8 mouse cellular contexts compared by ENCODE assay signal in genomic region chr5:114824197-114824596, GRCm38 (mm10). TPM values are rescaled to one million over a fixed set of nuclear protein-coding genes. Genes with fewer than 3 reads are reported as not detected.
DNase-seq lines count a peak whose midpoint lies in the region; ATAC-seq lines count a peak whose summit lies in the region.

No protein-coding gene starts in this region.

- H3K27me3 ChIP-seq in hindbrain, embryonic 10.5 days (ENCODE audit: insufficient read depth, poor library complexity, severe bottlenecking): no peaks in the 10 kb centered on the region
- H3K27me3 ChIP-seq in hindbrain, embryonic 12.5 days: no peaks in the 10 kb centered on the region
- no peaks in the 10 kb centered on the region for H3K27me3 ChIP-seq in embryonic facial prominence, embryonic 11.5 days (ENCODE audit: control insufficient read depth, insufficient read depth, low read length)
- H3K27me3 ChIP-seq in hindbrain, embryonic 13.5 days: no peaks in the 10 kb centered on the region
- H3K27me3 ChIP-seq in limb, embryonic 11.5 days (ENCODE audit: control insufficient read depth, insufficient read depth, low read length): no peaks in the 10 kb centered on the region
- H3K27me3 ChIP-seq in midbrain, embryonic 13.5 days: no peaks in the 10 kb centered on the region

- H3K27ac ChIP-seq in hindbrain, embryonic 10.5 days: no peak overlapping the region
- no peak overlapping the region for H3K27ac ChIP-seq in hindbrain, embryonic 12.5 days
- H3K27ac ChIP-seq in ES-E14 (ENCODE audit: insufficient read depth, low read depth, low read length, poor library complexity, severe bottlenecking): peak overlapping the region; percentile 49; the same call in 1 of the 2 replicates
- no peak overlapping the region for H3K27ac ChIP-seq in embryonic facial prominence, embryonic 11.5 days (replicated peaks; ENCODE audit: low read depth, low read length)
- peak overlapping the region; percentile 2; the same call in 1 of the 2 replicates for H3K27ac ChIP-seq in hindbrain, embryonic 13.5 days
- no peak overlapping the region for H3K27ac ChIP-seq in limb, embryonic 11.5 days (replicated peaks; ENCODE audit: low read depth, low read length)
- H3K27ac ChIP-seq in midbrain, embryonic 13.5 days: no peak overlapping the region

- WGBS in hindbrain, embryonic 10.5 days: 20% methylated on average over 9 of the region's 9 CpGs
- WGBS in hindbrain, embryonic 12.5 days: 17% methylated on average over 9 of the region's 9 CpGs
- 16% methylated on average over 9 of the region's 9 CpGs for WGBS in embryonic facial prominence, embryonic 11.5 days
- 20% methylated on average over 9 of the region's 9 CpGs for WGBS in hindbrain, embryonic 13.5 days
- 18% methylated on average over 9 of the region's 9 CpGs for WGBS in limb, embryonic 11.5 days
- 18% methylated on average over 9 of the region's 9 CpGs for WGBS in midbrain, embryonic 13.5 days

- DNase-seq in hindbrain, embryonic 10.5 days (ENCODE audit: low spot score): peak; percentile 49
- peak; percentile 65 for DNase-seq in ES-E14 (ENCODE audit: low read depth, low spot score)
- DNase-seq in embryonic facial prominence, embryonic 11.5 days (ENCODE audit: low spot score): peak; percentile 62
- peak; percentile 63 for DNase-seq in limb, embryonic 11.5 days (ENCODE audit: low spot score)
- DNase-seq in yolk sac, embryonic 10.5 days (ENCODE audit: low spot score): peak; percentile 32

- peaks cover 7% of the 10 kb centered on the region; the same call in 1 of the 2 replicates for H3K9me3 ChIP-seq in hindbrain, embryonic 10.5 days
- H3K9me3 ChIP-seq in hindbrain, embryonic 12.5 days (replicated peaks): no peaks in the 10 kb centered on the region
- no peaks in the 10 kb centered on the region for H3K9me3 ChIP-seq in ES-E14 (ENCODE audit: control insufficient read depth, insufficient read depth, low read depth, low read length)
- H3K9me3 ChIP-seq in embryonic facial prominence, embryonic 11.5 days (replicated peaks; ENCODE audit: control insufficient read depth, low read length): no peaks in the 10 kb centered on the region
- H3K9me3 ChIP-seq in hindbrain, embryonic 13.5 days: no peaks in the 10 kb centered on the region
- no peaks in the 10 kb centered on the region for H3K9me3 ChIP-seq in limb, embryonic 11.5 days (ENCODE audit: control insufficient read depth, low read length)
- H3K9me3 ChIP-seq in midbrain, embryonic 13.5 days: no peaks in the 10 kb centered on the region

- no peak overlapping the region for H3K9ac ChIP-seq in hindbrain, embryonic 12.5 days
- no peak overlapping the region; the same call in 1 of the 2 replicates for H3K9ac ChIP-seq in ES-E14 (ENCODE audit: insufficient read depth, low read depth, low read length, poor library complexity, severe bottlenecking)
- H3K9ac ChIP-seq in embryonic facial prominence, embryonic 11.5 days (replicated peaks; ENCODE audit: low read length): no peak overlapping the region
- no peak overlapping the region for H3K9ac ChIP-seq in hindbrain, embryonic 13.5 days
- no peak overlapping the region for H3K9ac ChIP-seq in limb, embryonic 11.5 days (ENCODE audit: low read length)
- H3K9ac ChIP-seq in midbrain, embryonic 13.5 days (replicated peaks): no peak overlapping the region

- peaks cover 21% of the 10 kb centered on the region for H3K36me3 ChIP-seq in hindbrain, embryonic 10.5 days
- H3K36me3 ChIP-seq in hindbrain, embryonic 12.5 days: 0 out of 2 replicates have a peak, but pooled peaks cover 3% of the 10 kb centered on the region
- peaks cover 8% of the 10 kb centered on the region for H3K36me3 ChIP-seq in ES-E14 (ENCODE audit: control insufficient read depth, insufficient read depth, low read length, poor library complexity, severe bottlenecking)
- no peaks in the 10 kb centered on the region for H3K36me3 ChIP-seq in embryonic facial prominence, embryonic 11.5 days (replicated peaks; ENCODE audit: control insufficient read depth, insufficient read depth, low read depth, low read length)
- H3K36me3 ChIP-seq in hindbrain, embryonic 13.5 days: peaks cover 5% of the 10 kb centered on the region
- H3K36me3 ChIP-seq in limb, embryonic 11.5 days (ENCODE audit: control insufficient read depth, insufficient read depth, low read length): peaks cover 3% of the 10 kb centered on the region; the same call in 1 of the 2 replicates
- peaks cover 14% of the 10 kb centered on the region; the same call in 1 of the 2 replicates for H3K36me3 ChIP-seq in midbrain, embryonic 13.5 days

- ATAC-seq in hindbrain, embryonic 12.5 days (ENCODE audit: low FRiP score): no peak
- ATAC-seq in embryonic facial prominence, embryonic 11.5 days (replicated peaks; ENCODE audit: insufficient number of reproducible peaks, low FRiP score, low TSS enrichment, low read depth): no peak
- no peak for ATAC-seq in hindbrain, embryonic 13.5 days (ENCODE audit: low FRiP score)
- no peak for ATAC-seq in limb, embryonic 11.5 days (ENCODE audit: insufficient number of reproducible peaks, low FRiP score, low TSS enrichment, low read depth)
- ATAC-seq in midbrain, embryonic 13.5 days: no peak; the same call in 1 of the 2 replicates

- peaks cover 14% of the 10 kb centered on the region for H3K4me1 ChIP-seq in hindbrain, embryonic 10.5 days (replicated peaks)
- H3K4me1 ChIP-seq in hindbrain, embryonic 12.5 days: peaks cover 5% of the 10 kb centered on the region; the same call in 1 of the 2 replicates
- H3K4me1 ChIP-seq in ES-E14 (ENCODE audit: control insufficient read depth in 2 of 2, insufficient read depth in 2 of 2, low read length in 2 of 2, poor library complexity in 1 of 2): peaks cover 2 to 11% of the 10 kb centered on the region in 2 experiments; a peak in 2 of 4 replicates
- no peaks in the 10 kb centered on the region for H3K4me1 ChIP-seq in embryonic facial prominence, embryonic 11.5 days (ENCODE audit: control insufficient read depth, insufficient read depth, low read length)
- H3K4me1 ChIP-seq in hindbrain, embryonic 13.5 days (replicated peaks): peaks cover 20% of the 10 kb centered on the region
- 0 out of 2 replicates have a peak, but pooled peaks cover 2% of the 10 kb centered on the region for H3K4me1 ChIP-seq in limb, embryonic 11.5 days (ENCODE audit: control insufficient read depth, insufficient read depth, low read length)
- H3K4me1 ChIP-seq in midbrain, embryonic 13.5 days (replicated peaks): peaks cover 12% of the 10 kb centered on the region

- H3K4me2 ChIP-seq in hindbrain, embryonic 12.5 days (replicated peaks): no peak overlapping the region; the same call in 1 of the 2 replicates
- no peak overlapping the region for H3K4me2 ChIP-seq in embryonic facial prominence, embryonic 11.5 days (ENCODE audit: low read depth, low read length)
- no peak overlapping the region for H3K4me2 ChIP-seq in hindbrain, embryonic 13.5 days
- H3K4me2 ChIP-seq in limb, embryonic 11.5 days (ENCODE audit: low read depth, severe bottlenecking): no peak overlapping the region
- peak overlapping the region; percentile 64; the same call in 1 of the 2 replicates for H3K4me2 ChIP-seq in midbrain, embryonic 13.5 days (replicated peaks)

- in situ Hi-C loops in ES-E14 (cut with MboI; ENCODE audit: low sequenced_read_pairs in 2 of 2, unreplicated experiment in 2 of 2): no loop called here

- H3K4me3 ChIP-seq in hindbrain, embryonic 10.5 days: peak overlapping the region; percentile 18; the same call in 1 of the 2 replicates
- no peak overlapping the region for H3K4me3 ChIP-seq in hindbrain, embryonic 12.5 days
- peak overlapping the region; percentile 41 to 50 for H3K4me3 ChIP-seq in ES-E14 (ENCODE audit: insufficient read depth in 1 of 2, low read depth in 1 of 2, low read length in 2 of 2, poor library complexity in 1 of 2, severe bottlenecking in 1 of 2)
- H3K4me3 ChIP-seq in embryonic facial prominence, embryonic 11.5 days (ENCODE audit: low read depth, low read length): no peak overlapping the region
- no peak overlapping the region for H3K4me3 ChIP-seq in hindbrain, embryonic 13.5 days
- H3K4me3 ChIP-seq in limb, embryonic 11.5 days (ENCODE audit: low read depth, low read length): no peak overlapping the region
- H3K4me3 ChIP-seq in midbrain, embryonic 13.5 days (replicated peaks): no peak overlapping the region; the same call in 1 of the 2 replicates

RNA-seq across cellular contexts. Expression of gene 1500011B03Rik, which starts 0.9 kb away (rescaled TPM):
- polyA plus RNA-seq in hindbrain, embryonic 10.5 days (2016; fragmentation: Nextera tagmentation; extraction: Ambion mirVana): 126 and 159 TPM in 2 replicates
- polyA plus RNA-seq in hindbrain, embryonic 12.5 days (2016; fragmentation: Nextera tagmentation; extraction: Ambion mirVana): 165 TPM in 2 replicates
- total RNA-seq in ES-E14 (2012; rRNA removed): 103 and 139 TPM in 2 replicates
- 115 and 121 TPM in 2 replicates for polyA plus RNA-seq in embryonic facial prominence, embryonic 11.5 days (2014; fragmentation: Nextera tagmentation; extraction: Ambion mirVana)
- polyA plus RNA-seq in hindbrain, embryonic 13.5 days (2015; fragmentation: Nextera tagmentation; extraction: Ambion mirVana): 261 and 279 TPM in 2 replicates
- 91.5 and 93.4 TPM in 2 replicates for polyA plus RNA-seq in limb, embryonic 11.5 days (2014; fragmentation: Nextera tagmentation; extraction: Ambion mirVana)
- 225 and 235 TPM in 2 replicates for polyA plus RNA-seq in midbrain, embryonic 13.5 days (2015; fragmentation: Nextera tagmentation; extraction: Ambion mirVana)

RNA-seq across cellular contexts. Expression of gene 4930519G04Rik, which starts 29.3 kb away (rescaled TPM):
- polyA plus RNA-seq in hindbrain, embryonic 10.5 days (2016; fragmentation: Nextera tagmentation; extraction: Ambion mirVana): not detected in 2 replicates
- not detected in 2 replicates for polyA plus RNA-seq in hindbrain, embryonic 12.5 days (2016; fragmentation: Nextera tagmentation; extraction: Ambion mirVana)
- not detected in 2 replicates for total RNA-seq in ES-E14 (2012; rRNA removed)
- not detected in 2 replicates for polyA plus RNA-seq in embryonic facial prominence, embryonic 11.5 days (2014; fragmentation: Nextera tagmentation; extraction: Ambion mirVana)
- not detected in 2 replicates for polyA plus RNA-seq in hindbrain, embryonic 13.5 days (2015; fragmentation: Nextera tagmentation; extraction: Ambion mirVana)
- not detected in 2 replicates for polyA plus RNA-seq in limb, embryonic 11.5 days (2014; fragmentation: Nextera tagmentation; extraction: Ambion mirVana)
- not detected in 2 replicates for polyA plus RNA-seq in midbrain, embryonic 13.5 days (2015; fragmentation: Nextera tagmentation; extraction: Ambion mirVana)

RNA-seq across cellular contexts. Expression of gene Gm9936, which starts 34.3 kb away (rescaled TPM):
- polyA plus RNA-seq in hindbrain, embryonic 10.5 days (2016; fragmentation: Nextera tagmentation; extraction: Ambion mirVana): 0.26 and 0.33 TPM in 2 replicates
- 0.56 and 0.76 TPM in 2 replicates for polyA plus RNA-seq in hindbrain, embryonic 12.5 days (2016; fragmentation: Nextera tagmentation; extraction: Ambion mirVana)
- total RNA-seq in ES-E14 (2012; rRNA removed): 0.05 TPM in 1 of 2 replicates, not detected in the other
- polyA plus RNA-seq in embryonic facial prominence, embryonic 11.5 days (2014; fragmentation: Nextera tagmentation; extraction: Ambion mirVana): 0.14 and 0.29 TPM in 2 replicates
- polyA plus RNA-seq in hindbrain, embryonic 13.5 days (2015; fragmentation: Nextera tagmentation; extraction: Ambion mirVana): 1.9 and 2.2 TPM in 2 replicates
- polyA plus RNA-seq in limb, embryonic 11.5 days (2014; fragmentation: Nextera tagmentation; extraction: Ambion mirVana): 0.07 TPM in 1 of 2 replicates, not detected in the other
- polyA plus RNA-seq in midbrain, embryonic 13.5 days (2015; fragmentation: Nextera tagmentation; extraction: Ambion mirVana): 1.3 and 1.7 TPM in 2 replicates

RNA-seq across cellular contexts. Expression of gene Git2, which starts 48.9 kb away (rescaled TPM):
- polyA plus RNA-seq in hindbrain, embryonic 10.5 days (2016; fragmentation: Nextera tagmentation; extraction: Ambion mirVana): 39.3 and 39.7 TPM in 2 replicates
- 47.2 and 57.1 TPM in 2 replicates for polyA plus RNA-seq in hindbrain, embryonic 12.5 days (2016; fragmentation: Nextera tagmentation; extraction: Ambion mirVana)
- 29.8 and 30.3 TPM in 2 replicates for total RNA-seq in ES-E14 (2012; rRNA removed)
- 33.9 and 37.7 TPM in 2 replicates for polyA plus RNA-seq in embryonic facial prominence, embryonic 11.5 days (2014; fragmentation: Nextera tagmentation; extraction: Ambion mirVana)
- 45.4 and 49.7 TPM in 2 replicates for polyA plus RNA-seq in hindbrain, embryonic 13.5 days (2015; fragmentation: Nextera tagmentation; extraction: Ambion mirVana)
- 35.2 and 39.1 TPM in 2 replicates for polyA plus RNA-seq in limb, embryonic 11.5 days (2014; fragmentation: Nextera tagmentation; extraction: Ambion mirVana)
- polyA plus RNA-seq in midbrain, embryonic 13.5 days (2015; fragmentation: Nextera tagmentation; extraction: Ambion mirVana): 41.5 and 49.8 TPM in 2 replicates

RNA-seq across cellular contexts. Expression of gene Ankrd13a, which starts 49.7 kb away (rescaled TPM):
- 59.7 and 74.1 TPM in 2 replicates for polyA plus RNA-seq in hindbrain, embryonic 10.5 days (2016; fragmentation: Nextera tagmentation; extraction: Ambion mirVana)
- 80.2 and 81.9 TPM in 2 replicates for polyA plus RNA-seq in hindbrain, embryonic 12.5 days (2016; fragmentation: Nextera tagmentation; extraction: Ambion mirVana)
- total RNA-seq in ES-E14 (2012; rRNA removed): 62.4 and 66.4 TPM in 2 replicates
- polyA plus RNA-seq in embryonic facial prominence, embryonic 11.5 days (2014; fragmentation: Nextera tagmentation; extraction: Ambion mirVana): 58.3 and 60.4 TPM in 2 replicates
- 37.5 and 39.6 TPM in 2 replicates for polyA plus RNA-seq in hindbrain, embryonic 13.5 days (2015; fragmentation: Nextera tagmentation; extraction: Ambion mirVana)
- 49.4 and 54.2 TPM in 2 replicates for polyA plus RNA-seq in limb, embryonic 11.5 days (2014; fragmentation: Nextera tagmentation; extraction: Ambion mirVana)
- polyA plus RNA-seq in midbrain, embryonic 13.5 days (2015; fragmentation: Nextera tagmentation; extraction: Ambion mirVana): 34.9 and 48.3 TPM in 2 replicates

Comparison
In these comparisons a context has a peak if more than half of its experiments do, and no peak if none do; other contexts are left out.
1. H3K27ac ChIP-seq: peak in ES-E14 (single experiment) and hindbrain, embryonic 13.5 days (single experiment); none in hindbrain, embryonic 10.5 days (single experiment), hindbrain, embryonic 12.5 days (single experiment), embryonic facial prominence, embryonic 11.5 days (single experiment), limb, embryonic 11.5 days (single experiment) and midbrain, embryonic 13.5 days (single experiment).
2. H3K4me3 ChIP-seq: peak in hindbrain, embryonic 10.5 days (single experiment) and ES-E14 (2 of 2); none in hindbrain, embryonic 12.5 days (single experiment), embryonic facial prominence, embryonic 11.5 days (single experiment), hindbrain, embryonic 13.5 days (single experiment), limb, embryonic 11.5 days (single experiment) and midbrain, embryonic 13.5 days (single experiment).
3. Peak in every context shown above with its lines, with median percentiles within 50 percentile points of each other: DNase-seq.